ENCODE assay signal across 24 mouse cellular contexts in the genomic region with DNA sequence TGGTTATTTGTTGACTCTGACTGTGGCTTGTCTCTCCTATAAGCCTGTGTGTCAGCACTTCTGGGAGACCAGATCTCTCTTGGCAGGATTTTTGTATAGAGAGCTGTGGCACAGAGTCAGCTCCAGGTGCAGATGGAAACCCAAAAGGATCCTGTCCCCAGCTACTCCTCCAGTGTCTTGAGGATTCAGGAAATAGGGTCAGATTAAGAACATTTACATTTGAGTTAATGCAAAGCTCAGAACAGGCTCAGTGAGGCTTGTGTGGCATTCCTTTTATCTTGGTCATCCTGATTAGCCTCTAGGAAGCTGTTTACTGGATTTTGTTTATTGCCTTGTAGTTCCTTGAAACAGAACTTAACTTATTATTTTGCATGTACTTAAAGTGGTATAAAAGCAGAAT. TPM values are rescaled to one million over a fixed set of nuclear protein-coding genes. Genes with fewer than 3 reads are reported as not detected.
"Had no signal": no experiment of that assay in that cellular context is flagged by ENCODE, and none has a peak within 500 bp of the region (broad histone marks: within the 10 kb centered on the region; RNA-seq: fewer than 3 reads in every experiment).

No protein-coding gene starts in this region.

- H3K4me1 ChIP-seq: neural tube, embryonic 15.5 days; stomach, embryonic 15.5 days had no signal

- H3K36me3 ChIP-seq: neural tube, embryonic 15.5 days; stomach, embryonic 15.5 days had no signal

- H3K9ac ChIP-seq: neural tube, embryonic 15.5 days; stomach, embryonic 15.5 days had no signal

- DNase-seq: retina, postnatal 1 day; right cerebral cortex, adult 18-20 months; right cerebral cortex, postnatal 14 days; right cerebral cortex, postnatal 25 days; right cerebral cortex, postnatal 4 days; spleen, adult 18-20 months; thymus, adult 18-20 months; thymus, adult 2 months; thymus, postnatal 14 days; thymus, postnatal 25 days; thymus, postnatal 36 days; thymus, postnatal 4 days had no signal

- H3K9me3 ChIP-seq: neural tube, embryonic 15.5 days; stomach, embryonic 15.5 days had no signal

- H3K4me2 ChIP-seq: neural tube, embryonic 15.5 days; stomach, embryonic 15.5 days had no signal

- H3K4me3 ChIP-seq: neural tube, embryonic 15.5 days; stomach, embryonic 15.5 days had no signal

- H3K27me3 ChIP-seq: neural tube, embryonic 15.5 days; stomach, embryonic 15.5 days had no signal

- H3K27ac ChIP-seq: neural tube, embryonic 15.5 days; stomach, embryonic 15.5 days; stomach, postnatal 0 days had no signal

RNA-seq across cellular contexts. Expression of a gene that starts 11.7 kb away (rescaled TPM):
- total RNA-seq: neutrophil, adult 5-6 weeks had no signal
- polyA plus RNA-seq: neural tube, embryonic 14.5 days; neural tube, embryonic 15.5 days; small intestine, adult 2 months; spleen, adult 2 months; stomach, embryonic 14.5 days; stomach, embryonic 16.5 days; stomach, postnatal 0 days; testis, adult 2 months; thymus, adult 2 months; thymus, postnatal 0 days; urinary bladder, adult 2 months had no signal
